Mouse (Mus musculus): ENCODE results near the gene Adam19. TPM values are rescaled to one million over a fixed set of nuclear protein-coding genes. Genes with fewer than 3 reads are reported as not detected.
A peak's percentile ranks its signal among the peaks of the same experiment; 100 is the strongest.

Adam19 gene
- 0.92 and 1.4 TPM in 2 replicates for polyA plus RNA-seq (2015; fragmentation: Nextera tagmentation; extraction: Ambion mirVana)

- Histone ChIP-seq H3K27ac (ENCODE audit: low read length) (no peak within 1 kb of the TSS), H3K9me3 (replicated peaks; ENCODE audit: control insufficient read depth, low read length) (no peaks in the 10 kb centered on the region), H3K4me1 (ENCODE audit: control insufficient read depth, low read depth, low read length) (peaks cover 3% of the 10 kb centered on the region), H3K27me3 (ENCODE audit: control insufficient read depth, insufficient read depth, low read depth, low read length) (peaks cover 48% of the 10 kb centered on the region), H3K4me2 (ENCODE audit: low read depth, low read length) (peak within 1 kb of the TSS; percentile 42), H3K36me3 (ENCODE audit: control insufficient read depth, insufficient read depth) (no peaks in the 10 kb centered on the region), H3K9ac (ENCODE audit: low read depth, low read length) (peak within 1 kb of the TSS; percentile 34), H3K4me3 (ENCODE audit: low read depth, low read length) (peak within 1 kb of the TSS; percentile 48)
- WGBS (ENCODE audit: insufficient replicate concordance): under 1% methylated on average over 51 of the region's 51 CpGs
- ATAC-seq (ENCODE audit: low read depth): no peak
Observed at GRCm38 (mm10) chr11:46055896-46056769, at the start of gene Adam19. Gene Adam19 (plus strand): TSS chr11:46055992.

GRCm38 (mm10) chr11:46016061-46016460 lies 39.7 kb upstream of the Adam19 start:
- Histone ChIP-seq H3K27ac (ENCODE audit: low read length) (no peak overlapping the region), H3K9me3 (replicated peaks; ENCODE audit: control insufficient read depth, low read length) (no peaks in the 10 kb centered on the region), H3K4me2 (ENCODE audit: low read depth, low read length) (no peak overlapping the region), H3K27me3 (ENCODE audit: control insufficient read depth, insufficient read depth, low read depth, low read length) (no peaks in the 10 kb centered on the region), H3K9ac (ENCODE audit: low read depth, low read length) (no peak overlapping the region), H3K4me1 (ENCODE audit: control insufficient read depth, low read depth, low read length) (no peaks in the 10 kb centered on the region), H3K4me3 (ENCODE audit: low read depth, low read length) (no peak overlapping the region), H3K36me3 (ENCODE audit: control insufficient read depth, insufficient read depth) (no peaks in the 10 kb centered on the region)
- ATAC-seq (ENCODE audit: low read depth): no peak
- WGBS (ENCODE audit: insufficient replicate concordance): 16% methylated on average over 6 of the region's 6 CpGs

GRCm38 (mm10) chr11:46020246-46020645 lies 35.5 kb upstream of the Adam19 start:
- Histone ChIP-seq H3K27ac (ENCODE audit: low read length) (no peak overlapping the region), H3K9ac (ENCODE audit: low read depth, low read length) (no peak overlapping the region), H3K4me1 (ENCODE audit: control insufficient read depth, low read depth, low read length) (no peaks in the 10 kb centered on the region), H3K4me2 (ENCODE audit: low read depth, low read length) (no peak overlapping the region), H3K27me3 (ENCODE audit: control insufficient read depth, insufficient read depth, low read depth, low read length) (no peaks in the 10 kb centered on the region), H3K9me3 (replicated peaks; ENCODE audit: control insufficient read depth, low read length) (no peaks in the 10 kb centered on the region), H3K36me3 (ENCODE audit: control insufficient read depth, insufficient read depth) (no peaks in the 10 kb centered on the region), H3K4me3 (ENCODE audit: low read depth, low read length) (no peak overlapping the region)
- 37% methylated on average over 1 of the region's 1 CpGs for WGBS (ENCODE audit: insufficient replicate concordance)
- no peak for ATAC-seq (ENCODE audit: low read depth)

- H3K4me3 ChIP-seq (ENCODE audit: low read depth, low read length): no peak overlapping the region
- H3K4me2 ChIP-seq (ENCODE audit: low read depth, low read length): no peak overlapping the region
- no peak for ATAC-seq (ENCODE audit: low read depth)
- no peak overlapping the region for H3K9ac ChIP-seq (ENCODE audit: low read depth, low read length)
- H3K27ac ChIP-seq (ENCODE audit: low read length): no peak overlapping the region
- no peaks in the 10 kb centered on the region for H3K27me3 ChIP-seq (ENCODE audit: control insufficient read depth, insufficient read depth, low read depth, low read length)
- no peaks in the 10 kb centered on the region for H3K4me1 ChIP-seq (ENCODE audit: control insufficient read depth, low read depth, low read length)
- no peaks in the 10 kb centered on the region for H3K9me3 ChIP-seq (replicated peaks; ENCODE audit: control insufficient read depth, low read length)
- H3K36me3 ChIP-seq (ENCODE audit: control insufficient read depth, insufficient read depth): no peaks in the 10 kb centered on the region
Observed at GRCm38 (mm10) chr11:46021850-46022249, 33.9 kb upstream of the Adam19 start.

- Histone ChIP-seq H3K9me3 (replicated peaks; ENCODE audit: control insufficient read depth, low read length) (no peaks in the 10 kb centered on the region), H3K27ac (ENCODE audit: low read length) (no peak overlapping the region), H3K9ac (ENCODE audit: low read depth, low read length) (no peak overlapping the region), H3K27me3 (ENCODE audit: control insufficient read depth, insufficient read depth, low read depth, low read length) (no peaks in the 10 kb centered on the region), H3K4me1 (ENCODE audit: control insufficient read depth, low read depth, low read length) (no peaks in the 10 kb centered on the region), H3K4me3 (ENCODE audit: low read depth, low read length) (no peak overlapping the region), H3K36me3 (ENCODE audit: control insufficient read depth, insufficient read depth) (no peaks in the 10 kb centered on the region), H3K4me2 (ENCODE audit: low read depth, low read length) (no peak overlapping the region)
- no peak for ATAC-seq (ENCODE audit: low read depth)
- 40% methylated on average over 6 of the region's 6 CpGs for WGBS (ENCODE audit: insufficient replicate concordance)
Observed at GRCm38 (mm10) chr11:46022983-46023382, 32.8 kb upstream of the Adam19 start.

GRCm38 (mm10) chr11:46025962-46026392 lies 29.8 kb upstream of the Adam19 start:
- H3K9ac ChIP-seq (ENCODE audit: low read depth, low read length): no peak overlapping the region
- H3K4me1 ChIP-seq (ENCODE audit: control insufficient read depth, low read depth, low read length): no peaks in the 10 kb centered on the region
- no peak overlapping the region for H3K4me2 ChIP-seq (ENCODE audit: low read depth, low read length)
- H3K9me3 ChIP-seq (replicated peaks; ENCODE audit: control insufficient read depth, low read length): no peaks in the 10 kb centered on the region
- no peaks in the 10 kb centered on the region for H3K36me3 ChIP-seq (ENCODE audit: control insufficient read depth, insufficient read depth)
- H3K4me3 ChIP-seq (ENCODE audit: low read depth, low read length): no peak overlapping the region
- H3K27ac ChIP-seq (ENCODE audit: low read length): no peak overlapping the region
- 60% methylated on average over 7 of the region's 7 CpGs for WGBS (ENCODE audit: insufficient replicate concordance)
- ATAC-seq (ENCODE audit: low read depth): no peak
- no peaks in the 10 kb centered on the region for H3K27me3 ChIP-seq (ENCODE audit: control insufficient read depth, insufficient read depth, low read depth, low read length)

GRCm38 (mm10) chr11:46027952-46028814 lies 27.6 kb upstream of the Adam19 start:
- Histone ChIP-seq H3K4me3 (ENCODE audit: low read depth, low read length) (no peak overlapping the region), H3K27me3 (ENCODE audit: control insufficient read depth, insufficient read depth, low read depth, low read length) (no peaks in the 10 kb centered on the region), H3K4me1 (ENCODE audit: control insufficient read depth, low read depth, low read length) (no peaks in the 10 kb centered on the region), H3K4me2 (ENCODE audit: low read depth, low read length) (no peak overlapping the region), H3K9ac (ENCODE audit: low read depth, low read length) (no peak overlapping the region), H3K9me3 (replicated peaks; ENCODE audit: control insufficient read depth, low read length) (no peaks in the 10 kb centered on the region), H3K36me3 (ENCODE audit: control insufficient read depth, insufficient read depth) (no peaks in the 10 kb centered on the region), H3K27ac (ENCODE audit: low read length) (no peak overlapping the region)
- WGBS (ENCODE audit: insufficient replicate concordance): 57% methylated on average over 6 of the region's 6 CpGs
- peak; percentile 27; the same call in 1 of the 2 replicates for ATAC-seq (ENCODE audit: low read depth)

GRCm38 (mm10) chr11:46029485-46029884 lies 26.3 kb upstream of the Adam19 start:
- Histone ChIP-seq H3K4me1 (ENCODE audit: control insufficient read depth, low read depth, low read length) (no peaks in the 10 kb centered on the region), H3K9me3 (replicated peaks; ENCODE audit: control insufficient read depth, low read length) (no peaks in the 10 kb centered on the region), H3K27ac (ENCODE audit: low read length) (no peak overlapping the region), H3K36me3 (ENCODE audit: control insufficient read depth, insufficient read depth) (no peaks in the 10 kb centered on the region), H3K4me3 (ENCODE audit: low read depth, low read length) (no peak overlapping the region), H3K27me3 (ENCODE audit: control insufficient read depth, insufficient read depth, low read depth, low read length) (no peaks in the 10 kb centered on the region), H3K9ac (ENCODE audit: low read depth, low read length) (no peak overlapping the region), H3K4me2 (ENCODE audit: low read depth, low read length) (no peak overlapping the region)
- WGBS (ENCODE audit: insufficient replicate concordance): 60% methylated on average over 2 of the region's 2 CpGs
- no peak for ATAC-seq (ENCODE audit: low read depth)

- Histone ChIP-seq H3K36me3 (ENCODE audit: control insufficient read depth, insufficient read depth) (no peaks in the 10 kb centered on the region), H3K9ac (ENCODE audit: low read depth, low read length) (no peak overlapping the region), H3K4me3 (ENCODE audit: low read depth, low read length) (no peak overlapping the region), H3K27ac (ENCODE audit: low read length) (no peak overlapping the region), H3K27me3 (ENCODE audit: control insufficient read depth, insufficient read depth, low read depth, low read length) (no peaks in the 10 kb centered on the region), H3K4me1 (ENCODE audit: control insufficient read depth, low read depth, low read length) (no peaks in the 10 kb centered on the region), H3K4me2 (ENCODE audit: low read depth, low read length) (no peak overlapping the region), H3K9me3 (replicated peaks; ENCODE audit: control insufficient read depth, low read length) (no peaks in the 10 kb centered on the region)
- WGBS (ENCODE audit: insufficient replicate concordance): 61% methylated on average over 2 of the region's 2 CpGs
- no peak for ATAC-seq (ENCODE audit: low read depth)
Observed at GRCm38 (mm10) chr11:46030026-46030425, 25.8 kb upstream of the Adam19 start.
